Mouse (Mus musculus) hindbrain, embryonic 11.5 days (tissue): ENCODE measurements around the gene Minpp1. TPM values are rescaled to one million over a fixed set of nuclear protein-coding genes. Genes with fewer than 3 reads are reported as not detected.

Experiments used
- ATAC-seq: fragments of 200-750 bp; cut with Nextera tagmentation; 2 replicates; pipeline ENCODE4 v1.8.0; 2017; ENCODE audit warnings: mild to moderate bottlenecking, moderate TSS enrichment, moderate library complexity; ENCODE audit not compliant: low FRiP score
- DNase-seq: peaks from one replicate; pipeline ENCODE4 v3.0.0-alpha.2; 2015; ENCODE audit warnings: low spot score
- H3K27ac ChIP-seq: fragments of 300-500 bp; sonication (generic); 2 replicates; pipeline ENCODE4 v1.5.1; 2014; ENCODE audit warnings: mild to moderate bottlenecking, low read depth, low read length
- H3K27me3 ChIP-seq: fragments of 300-500 bp; sonication (generic); 2 replicates; pipeline ENCODE4 v1.6.1; 2014; ENCODE audit warnings: mild to moderate bottlenecking, low read length, moderate library complexity, mixed read lengths; ENCODE audit not compliant: control insufficient read depth, insufficient read depth
- H3K36me3 ChIP-seq: fragments of 300-500 bp; sonication (generic); 2 replicates; pipeline ENCODE4 v1.6.1; 2014; ENCODE audit warnings: mild to moderate bottlenecking, low read length, moderate library complexity, mixed read lengths; ENCODE audit not compliant: control insufficient read depth, insufficient read depth
- H3K4me1 ChIP-seq: fragments of 300-500 bp; sonication (generic); replicated peaks from 2 replicates; pipeline ENCODE4 v1.6.1; 2014; ENCODE audit warnings: low read length, mixed read lengths; ENCODE audit not compliant: control insufficient read depth, insufficient read depth
- H3K4me2 ChIP-seq: fragments of 300-500 bp; sonication (generic); replicated peaks from 2 replicates; pipeline ENCODE4 v1.6.1; 2014; ENCODE audit warnings: mild to moderate bottlenecking, low read depth, low read length
- H3K4me3 ChIP-seq: fragments of 300-500 bp; sonication (generic); 2 replicates; pipeline ENCODE4 v1.5.1; 2014; ENCODE audit warnings: low read depth, low read length
- H3K9ac ChIP-seq: fragments of 300-500 bp; sonication (generic); 2 replicates; pipeline ENCODE4 v1.6.1; 2014; ENCODE audit warnings: low read depth, low read length
- H3K9me3 ChIP-seq: fragments of 300-500 bp; sonication (generic); 2 replicates; pipeline ENCODE4 v1.6.1; 2016; ENCODE audit warnings: low read length; ENCODE audit not compliant: control insufficient read depth
- WGBS: fragments of 180-500 bp; shearing (Covaris S2); extraction: QIAGEN DNeasy Blood & Tissue Kit; methylation state at CpG from one replicate; pipeline ENCODE4 v1.1.7; 2014; 5-methylcytosine and 5-hydroxymethylcytosine counted together
- polyA plus RNA-seq: library from polyadenylated mRNA; unstranded; fragments of >200 nt; fragmentation: Nextera tagmentation; extraction: Ambion mirVana; gene quantifications from 2 replicates; pipeline ENCODE4 v1.2.1, GENCODE M21; 2014

The Minpp1 gene
- polyA plus RNA-seq, 1 experiment from 2014 or later, result 64.8 TPM

GRCm38 (mm10) chr19:32524516-32524860 lies 38.9 kb downstream of the Minpp1 start:
- DNase-seq (no peak), ATAC-seq (no peak)
- no peak overlapping the region for H3K27ac ChIP-seq
- no peak overlapping the region for H3K9ac ChIP-seq
- no peak overlapping the region for H3K4me3 ChIP-seq
- 66% methylated on average over 3 of the region's 3 CpGs for whole genome bisulfite sequencing
- no peaks in the 10 kb centered on the region for H3K27me3 ChIP-seq
- H3K4me2 ChIP-seq, result no peak overlapping the region
- no peaks in the 10 kb centered on the region for H3K36me3 ChIP-seq
- no peaks in the 10 kb centered on the region for H3K4me1 ChIP-seq
- no peaks in the 10 kb centered on the region for H3K9me3 ChIP-seq

DNA sequence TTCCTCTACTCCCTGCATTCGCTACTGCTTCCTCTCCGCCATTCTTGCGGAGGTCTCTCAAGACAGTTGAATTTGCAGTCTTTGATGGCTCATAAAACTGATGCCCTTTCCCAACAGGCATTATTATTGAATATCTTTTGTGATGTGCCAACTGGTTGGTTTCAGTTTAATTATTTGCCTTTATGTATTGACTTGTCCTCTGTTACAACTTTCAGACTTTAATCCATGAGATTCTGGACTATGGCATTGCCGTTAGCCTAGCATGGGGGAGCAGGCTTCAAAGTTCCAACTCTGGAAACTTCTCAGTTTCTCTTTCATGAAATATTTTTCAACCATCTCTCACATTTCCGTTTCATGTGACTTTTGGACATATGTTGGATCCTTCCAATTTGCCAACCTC lies 41.6 kb downstream of the Minpp1 start:
- Histone ChIP-seq H3K27me3 (no peaks in the 10 kb centered on the region), H3K27ac (no peak overlapping the region), H3K36me3 (no peaks in the 10 kb centered on the region), H3K9me3 (no peaks in the 10 kb centered on the region), H3K4me2 (no peak overlapping the region), H3K4me1 (no peaks in the 10 kb centered on the region), H3K4me3 (no peak overlapping the region), H3K9ac (no peak overlapping the region)
- DNase-seq (no peak), ATAC-seq (no peak)
- WGBS, result 93% methylated on average over 5 of the region's 5 CpGs

- H3K4me2 ChIP-seq, result no peak overlapping the region
- no peak overlapping the region for H3K4me3 ChIP-seq
- 79% methylated on average over 3 of the region's 3 CpGs for WGBS
- H3K36me3 ChIP-seq, result no peaks in the 10 kb centered on the region
- H3K4me1 ChIP-seq, result no peaks in the 10 kb centered on the region
- H3K9ac ChIP-seq, result no peak overlapping the region
- ATAC-seq, result no peak
- no peaks in the 10 kb centered on the region for H3K9me3 ChIP-seq
- no peaks in the 10 kb centered on the region for H3K27me3 ChIP-seq
- H3K27ac ChIP-seq, result no peak overlapping the region
- DNase-seq, result no peak
These were observed 43.2 kb downstream of the Minpp1 start for GRCm38 (mm10) chr19:32528723-32529122.

- Histone ChIP-seq H3K4me1 (no peaks in the 10 kb centered on the region), H3K27ac (no peak overlapping the region), H3K36me3 (no peaks in the 10 kb centered on the region), H3K4me3 (no peak overlapping the region), H3K4me2 (no peak overlapping the region), H3K27me3 (no peaks in the 10 kb centered on the region), H3K9me3 (no peaks in the 10 kb centered on the region), H3K9ac (no peak overlapping the region)
- 82% methylated on average over 11 of the region's 11 CpGs for WGBS
- ATAC-seq (no peak), DNase-seq (no peak)
These were observed 43.8 kb downstream of the Minpp1 start for GRCm38 (mm10) chr19:32529252-32529942.

GRCm38 (mm10) chr19:32530296-32530695 lies 44.7 kb downstream of the Minpp1 start:
- Histone ChIP-seq H3K9ac (no peak overlapping the region), H3K27ac (no peak overlapping the region), H3K27me3 (no peaks in the 10 kb centered on the region), H3K9me3 (no peaks in the 10 kb centered on the region), H3K4me3 (no peak overlapping the region), H3K4me2 (no peak overlapping the region), H3K4me1 (no peaks in the 10 kb centered on the region), H3K36me3 (no peaks in the 10 kb centered on the region)
- ATAC-seq (no peak), DNase-seq (no peak)
- WGBS, result 85% methylated on average over 7 of the region's 7 CpGs

- no peak for DNase-seq
- Histone ChIP-seq H3K9ac (no peak overlapping the region), H3K27ac (no peak overlapping the region), H3K4me3 (no peak overlapping the region), H3K36me3 (no peaks in the 10 kb centered on the region), H3K9me3 (no peaks in the 10 kb centered on the region), H3K27me3 (no peaks in the 10 kb centered on the region), H3K4me2 (no peak overlapping the region), H3K4me1 (no peaks in the 10 kb centered on the region)
- 88% methylated on average over 3 of the region's 3 CpGs for WGBS
- no peak for ATAC-seq
These were observed 46.8 kb downstream of the Minpp1 start for GRCm38 (mm10) chr19:32532331-32532730.

DNA sequence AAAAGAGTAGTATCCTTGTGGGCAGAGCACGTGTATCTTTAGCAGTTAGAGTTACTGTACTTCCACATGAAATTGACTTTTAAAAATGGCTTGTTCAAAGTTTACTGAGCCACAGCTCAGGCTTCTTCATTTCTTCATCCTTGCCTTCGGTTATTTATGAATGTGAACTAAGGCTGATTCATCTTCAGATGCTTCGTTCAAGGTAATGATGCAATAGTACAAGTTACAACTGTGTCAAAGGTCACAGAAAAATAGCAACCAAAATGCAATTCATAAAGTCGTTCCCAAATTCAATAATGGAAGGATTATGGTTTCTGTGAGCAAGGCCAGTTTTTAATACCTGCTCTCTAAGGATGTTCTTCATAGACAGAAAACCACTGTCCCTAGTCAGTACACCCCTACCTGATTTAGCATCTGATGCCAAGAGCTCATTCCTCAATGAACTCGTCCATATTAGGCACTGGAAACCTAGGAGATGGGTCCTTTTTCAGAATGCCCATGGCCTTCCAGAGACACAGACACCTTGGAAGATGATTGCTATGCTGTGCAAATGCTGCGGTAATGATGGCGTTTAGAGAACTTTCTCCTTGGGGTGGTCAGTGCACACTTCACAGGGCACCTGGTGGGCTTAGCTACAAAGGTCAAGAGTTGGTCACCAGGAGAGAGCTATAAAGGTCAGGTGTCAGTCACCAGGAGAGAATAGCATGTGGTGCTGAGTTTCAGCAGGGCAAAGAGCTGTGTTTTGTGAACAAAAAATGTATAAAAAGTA lies 47.4 kb downstream of the Minpp1 start:
- ATAC-seq, result no peak
- Histone ChIP-seq H3K36me3 (no peaks in the 10 kb centered on the region), H3K27me3 (no peaks in the 10 kb centered on the region), H3K4me1 (no peaks in the 10 kb centered on the region), H3K9ac (no peak overlapping the region), H3K9me3 (no peaks in the 10 kb centered on the region), H3K4me2 (no peak overlapping the region), H3K27ac (no peak overlapping the region), H3K4me3 (no peak overlapping the region)
- WGBS, result 81% methylated on average over 7 of the region's 7 CpGs
- DNase-seq, result no peak

DNA sequence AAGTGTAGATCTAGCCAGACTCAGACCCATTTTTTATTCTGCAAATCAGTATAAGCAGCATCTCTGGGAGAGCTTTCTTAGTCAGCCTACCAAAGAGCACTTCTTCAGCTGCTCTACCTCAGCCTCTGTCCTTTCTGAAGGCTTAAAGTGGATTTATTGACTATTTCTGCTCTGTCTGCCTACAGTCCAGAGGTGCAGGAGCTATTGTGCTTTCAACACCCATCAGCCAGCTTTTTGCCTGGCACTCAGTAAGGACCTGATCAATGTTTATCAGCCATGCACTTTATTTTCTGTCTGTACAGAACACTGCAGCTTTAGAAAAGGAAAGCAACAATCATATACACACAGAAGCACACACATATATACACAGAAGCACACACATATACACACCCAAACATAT lies 49.3 kb downstream of the Minpp1 start:
- Histone ChIP-seq H3K36me3 (no peaks in the 10 kb centered on the region), H3K4me2 (no peak overlapping the region), H3K9me3 (no peaks in the 10 kb centered on the region), H3K4me3 (no peak overlapping the region), H3K27me3 (no peaks in the 10 kb centered on the region), H3K4me1 (no peaks in the 10 kb centered on the region), H3K9ac (no peak overlapping the region), H3K27ac (no peak overlapping the region)
- no peak for ATAC-seq
- no peak for DNase-seq
